Mouse (Mus musculus) stomach, postnatal 0 days (tissue): Measurements from ENCODE around the gene Zbtb22.

ENCODE experiments used
- CTCF ChIP-seq: IDR thresholded peaks from 2 replicates; pipeline ENCODE4 v1.5.1; 2016; ENCODE audit warnings: antibody characterized with exemption, low read depth, mild to moderate bottlenecking, moderate library complexity
- EP300 ChIP-seq: optimal IDR thresholded peaks from 2 replicates; pipeline ENCODE3; 2016; ENCODE audit warnings: antibody characterized with exemption

DNA sequence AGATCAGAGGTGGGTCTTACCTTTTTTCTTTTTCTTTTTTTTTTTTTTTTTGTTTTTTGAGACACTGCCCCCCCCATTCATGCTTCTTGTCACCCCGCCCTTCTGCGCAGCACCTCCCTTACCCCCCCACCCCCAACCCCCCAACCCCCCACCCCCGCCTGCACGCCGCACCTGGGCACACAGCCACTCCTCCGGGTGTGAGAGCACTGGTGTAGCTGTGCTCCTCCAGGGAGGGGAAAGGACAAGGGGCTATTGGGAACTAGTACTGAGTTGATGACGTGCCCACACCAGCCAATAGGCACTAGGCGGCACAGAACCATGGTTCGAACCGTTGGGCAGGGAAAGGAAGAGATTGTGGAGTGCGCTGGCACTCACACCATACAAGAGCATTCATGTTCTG is 41.3 kb upstream of the Zbtb22 start:
- TF ChIP-seq CTCF (no peak), EP300 (no peak)
